Mouse (Mus musculus) cerebellum, postnatal 4 days (tissue): Measurements from ENCODE around the gene Rfx7.
A peak's percentile ranks its signal among the peaks of the same experiment; 100 is the strongest.
"Not testable (repeated sequence)": the region's sequence is repeated elsewhere in the genome, so short reads cannot be mapped to it uniquely, and the experiment has no call there.

Source experiments
- DNase-seq, 2 experiments: peaks; one replicate each; pipeline ENCODE4 v3.0.0; 2022; ENCODE audit warnings: low spot score in 2 of 2, mixed read lengths in 1 of 2

Rfx7 gene

DNA sequence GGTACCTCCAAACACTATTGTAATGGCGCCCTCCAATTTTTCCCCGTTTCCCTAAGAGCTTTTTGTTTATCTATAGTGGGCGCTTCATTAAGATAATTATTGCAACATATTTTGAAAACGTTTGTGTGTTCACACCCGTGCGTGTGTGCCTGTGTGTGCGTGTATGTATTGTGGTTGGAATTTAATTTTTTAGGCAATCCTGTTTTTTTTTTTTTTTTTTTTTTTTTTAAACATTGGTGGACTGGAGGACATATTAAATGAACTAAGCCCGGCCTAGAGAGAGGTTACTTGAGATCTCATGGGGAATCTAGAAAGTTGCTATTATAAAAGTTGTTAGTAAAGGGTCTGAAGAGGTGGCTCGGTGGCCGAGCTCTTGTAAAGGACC is 131.5 kb downstream of the Rfx7 start:
- DNase-seq = no peak

DNA sequence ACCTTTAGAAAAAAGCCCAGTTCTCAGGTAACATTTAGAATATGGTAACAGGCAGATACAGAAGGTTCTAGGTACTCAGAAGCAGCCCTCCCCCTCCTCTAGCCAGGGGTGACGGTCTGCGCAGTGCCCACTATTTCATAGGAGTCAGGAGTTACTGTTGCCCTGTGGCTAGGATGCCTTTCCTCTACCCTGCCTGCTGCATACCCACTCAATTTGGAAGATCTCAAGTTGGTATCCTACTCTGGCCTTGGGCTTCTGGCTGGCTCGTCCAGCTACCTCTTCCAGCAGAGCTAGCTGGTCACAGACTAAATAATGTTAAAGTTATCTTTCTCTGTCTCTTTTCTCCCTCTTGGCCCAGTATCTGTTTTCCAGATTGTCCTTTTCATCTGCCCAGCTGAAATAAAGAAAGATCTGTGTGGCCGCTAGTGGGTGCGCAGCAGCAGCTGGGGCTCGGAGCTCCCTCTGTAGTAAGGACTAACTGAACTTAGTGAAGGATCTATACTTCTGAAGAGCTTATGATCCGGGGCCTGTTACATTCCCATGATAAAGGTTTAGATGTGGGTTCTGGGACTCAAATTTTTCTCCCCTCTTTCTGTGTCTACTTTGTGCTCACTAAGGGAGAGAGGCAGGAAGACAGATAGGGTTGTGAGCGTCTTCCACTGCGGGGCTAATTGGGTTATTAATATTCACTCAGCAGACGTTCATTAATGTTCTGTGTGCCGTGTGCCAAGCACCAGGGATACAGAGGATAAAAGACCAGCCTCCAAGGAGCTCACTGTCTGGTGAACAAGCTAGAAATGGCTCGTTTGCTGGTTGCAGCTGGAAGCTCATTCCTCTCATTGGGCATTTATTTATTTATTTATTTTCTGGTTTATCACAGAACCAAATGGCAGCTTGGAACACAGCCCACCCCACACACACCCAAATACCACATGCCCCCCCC is 132.6 kb downstream of the Rfx7 start:
- no peak for DNase-seq

DNA sequence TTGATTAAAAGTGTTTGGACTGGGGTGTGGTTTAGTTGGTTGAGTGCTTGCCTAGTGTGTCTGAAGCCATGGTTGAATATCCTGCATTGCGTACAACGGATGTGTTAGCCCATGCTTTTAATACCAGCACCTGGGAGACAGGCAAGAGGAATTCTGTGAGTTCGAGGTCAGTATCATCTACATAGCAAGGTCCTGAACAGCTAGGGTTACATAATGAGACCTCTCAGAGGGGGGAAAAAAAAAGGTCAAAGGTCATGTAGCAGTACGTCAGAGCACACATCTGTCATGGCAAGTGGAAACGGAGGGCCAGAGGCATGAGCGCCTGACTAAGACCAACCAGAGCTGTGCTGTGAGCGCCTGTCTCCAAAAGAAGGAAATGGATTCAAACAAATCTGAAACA is 133.5 kb downstream of the Rfx7 start:
- DNase-seq = no peak

DNA sequence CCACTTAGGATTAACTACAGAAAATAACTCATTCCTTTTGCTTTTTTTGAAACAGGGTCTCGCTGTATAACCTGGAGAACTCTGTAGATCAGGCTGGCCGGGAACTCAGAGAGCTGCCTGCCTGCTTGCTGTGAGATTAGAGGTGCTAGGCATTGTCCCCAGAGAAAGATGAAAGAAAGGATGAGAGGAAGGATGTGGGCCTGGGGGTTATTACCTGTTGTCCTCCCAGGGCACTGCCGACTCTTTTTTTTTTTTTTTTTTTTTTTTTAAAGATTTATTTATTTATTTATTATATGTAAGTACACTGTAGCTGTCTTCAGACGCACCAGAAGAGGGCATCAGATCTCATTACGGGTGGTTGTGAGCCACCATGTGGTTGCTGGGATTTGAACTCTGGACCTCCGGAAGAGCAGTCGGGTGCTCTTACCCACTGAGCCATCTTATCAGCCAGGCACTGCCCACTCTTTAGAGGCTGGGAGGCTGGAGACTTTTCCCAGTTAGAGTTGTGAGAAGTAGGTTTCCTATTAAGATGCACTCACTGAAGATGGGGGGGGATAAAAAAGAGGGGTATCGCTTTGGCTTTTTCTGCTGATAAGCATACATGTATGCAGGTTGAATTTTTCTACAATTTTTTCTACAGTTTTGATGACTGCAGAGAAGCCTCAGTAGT is 134.4 kb downstream of the Rfx7 start:
- DNase-seq = not testable (repeated sequence)

DNA sequence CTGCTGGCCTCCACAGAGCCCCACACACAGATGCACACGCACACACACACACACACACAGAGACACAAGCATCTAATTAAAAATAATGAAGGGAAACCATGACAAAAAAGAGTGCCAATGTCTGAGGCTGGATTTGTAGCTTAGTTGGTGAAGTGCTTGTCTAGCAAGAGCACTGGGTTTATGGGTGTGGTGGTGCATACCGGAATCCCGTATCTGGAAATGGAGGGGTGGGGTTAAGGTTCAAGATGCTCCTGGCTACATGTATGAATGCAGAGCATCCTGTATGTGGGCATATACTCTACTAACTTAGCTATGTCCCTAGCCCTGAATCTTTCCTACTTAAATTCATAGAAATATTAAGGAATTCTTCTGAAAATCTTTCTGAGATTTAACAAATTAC is 135.1 kb downstream of the Rfx7 start:
- no peak for DNase-seq

DNA sequence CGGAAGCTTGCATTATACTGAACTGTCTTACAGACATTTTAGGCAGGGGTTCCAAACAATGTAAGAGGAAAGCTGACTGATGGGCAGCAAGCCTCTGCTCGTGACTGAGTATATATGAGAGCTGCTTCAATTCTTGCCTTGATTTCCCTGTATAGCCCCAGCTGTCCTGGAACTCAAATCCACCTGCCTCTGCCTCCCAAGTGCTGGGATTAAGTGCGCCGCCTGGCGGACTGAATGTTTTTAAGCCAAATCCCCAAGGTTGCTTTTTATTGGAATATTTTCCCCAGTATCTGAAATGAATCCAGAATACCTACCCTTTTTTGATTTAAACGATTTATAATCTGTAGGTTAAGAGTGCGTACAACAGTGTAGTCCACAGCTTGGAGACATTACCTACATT is 137.3 kb downstream of the Rfx7 start:
- no peak for DNase-seq

DNA sequence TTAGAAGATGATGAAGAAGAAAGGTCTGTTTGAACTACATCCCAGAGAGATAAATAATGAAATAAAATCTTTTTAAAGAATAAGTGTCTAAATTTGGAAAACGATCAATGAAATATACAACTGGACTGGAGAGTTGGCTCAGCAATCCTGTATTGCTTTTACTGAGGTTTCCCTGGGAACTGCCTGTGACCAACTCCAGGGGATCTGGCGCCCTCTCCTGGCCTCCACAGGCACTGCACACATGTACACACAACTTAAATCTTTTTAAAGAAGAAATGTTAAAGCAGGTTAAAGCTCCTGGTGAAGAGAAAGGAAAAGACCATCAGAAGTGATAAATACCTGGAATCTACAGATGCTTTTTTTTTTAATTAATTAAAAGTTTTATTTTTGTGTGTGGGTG is 140.3 kb downstream of the Rfx7 start:
- DNase-seq = peak; percentile 68 to 90
